Mouse (Mus musculus) left cerebral cortex, adult 18-20 months (tissue): Measurements from ENCODE around the gene Traf5. TPM values are rescaled to one million over a fixed set of nuclear protein-coding genes. Genes with fewer than 3 reads are reported as not detected.
A peak's percentile ranks its signal among the peaks of the same experiment; 100 is the strongest.

Experiments used
- DNase-seq, 2 experiments: peaks; one replicate each; pipeline ENCODE4 v3.0.0; 2021 to 2022; ENCODE audit warnings: low spot score in 2 of 2, mixed read lengths in 1 of 2
- microRNA-seq, 2 experiments: library from miRNA; unstranded; fragments of <30 nt; microRNA quantifications; one replicate each; pipeline ENCODE4 v1.2.0; 2021
- total RNA-seq, 2 experiments: library from RNA; stranded (reverse); gene quantifications; 2 replicates each; pipeline ENCODE4 v1.2.3; 2021

Traf5 gene
- total RNA-seq, 2 experiments from 2014 or later: 4.6 to 7.4 TPM

DNA sequence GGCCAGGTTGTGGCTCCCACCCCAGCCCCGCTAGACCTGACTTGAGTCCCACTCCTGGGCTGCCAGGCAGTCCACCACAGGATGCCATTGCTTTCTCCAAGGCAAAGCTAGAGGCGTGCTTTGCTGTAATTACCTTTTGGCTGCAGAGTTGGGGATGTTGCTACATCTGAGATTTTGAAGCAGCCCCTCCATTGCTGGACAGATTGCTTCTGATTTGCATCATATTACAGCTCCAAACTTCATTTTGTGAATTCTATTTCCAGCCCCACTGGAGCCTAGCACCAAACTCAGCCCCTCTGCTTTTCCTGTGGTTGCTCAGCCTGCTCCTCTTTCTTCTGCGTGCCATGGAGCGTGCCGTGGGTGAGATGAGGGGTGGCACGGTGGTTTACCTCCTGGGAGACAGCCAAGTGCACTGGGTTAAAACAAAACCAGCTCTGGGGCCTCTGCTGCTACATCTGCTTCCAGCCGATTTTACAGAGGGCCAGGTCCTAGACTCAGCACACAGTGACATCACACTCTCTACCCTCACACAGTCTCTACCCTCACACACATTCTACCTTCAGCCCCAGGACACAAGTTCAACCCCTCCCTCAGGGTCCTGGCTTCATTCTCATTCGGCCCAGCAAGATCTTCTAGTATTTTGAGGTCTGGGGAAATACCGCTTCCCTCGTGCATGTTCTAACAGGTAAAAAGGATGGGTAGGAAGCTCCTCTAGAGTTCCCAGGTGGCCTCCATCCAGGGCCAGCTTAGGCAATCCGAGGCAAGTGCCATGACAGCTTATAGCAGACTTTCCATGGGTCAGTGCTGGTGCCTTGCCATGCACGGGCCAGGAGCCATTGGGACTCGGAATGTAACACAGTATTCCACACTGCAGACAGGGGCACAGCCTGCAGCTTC is 117.6 kb downstream of the Traf5 start:
- no peak for DNase-seq

DNA sequence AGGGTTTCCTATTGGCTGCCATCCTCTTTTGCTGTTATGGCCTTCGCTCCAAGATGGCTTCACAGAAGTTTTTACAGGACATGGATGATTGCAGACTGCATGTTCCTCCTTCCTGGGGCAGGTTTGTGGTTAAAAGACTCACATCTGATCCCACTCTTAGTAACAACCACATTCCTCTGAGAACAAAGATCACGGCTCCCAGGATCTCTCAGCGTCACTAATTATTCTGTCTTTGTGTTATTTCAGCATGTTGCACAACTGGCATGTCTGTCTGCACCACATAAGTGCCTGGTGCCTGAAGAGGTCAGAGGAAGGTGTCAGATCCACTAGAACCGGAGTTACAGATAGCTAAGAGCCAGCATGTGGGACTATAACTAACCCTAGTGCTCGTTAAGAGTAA is 122.4 kb downstream of the Traf5 start:
- DNase-seq: no peak

DNA sequence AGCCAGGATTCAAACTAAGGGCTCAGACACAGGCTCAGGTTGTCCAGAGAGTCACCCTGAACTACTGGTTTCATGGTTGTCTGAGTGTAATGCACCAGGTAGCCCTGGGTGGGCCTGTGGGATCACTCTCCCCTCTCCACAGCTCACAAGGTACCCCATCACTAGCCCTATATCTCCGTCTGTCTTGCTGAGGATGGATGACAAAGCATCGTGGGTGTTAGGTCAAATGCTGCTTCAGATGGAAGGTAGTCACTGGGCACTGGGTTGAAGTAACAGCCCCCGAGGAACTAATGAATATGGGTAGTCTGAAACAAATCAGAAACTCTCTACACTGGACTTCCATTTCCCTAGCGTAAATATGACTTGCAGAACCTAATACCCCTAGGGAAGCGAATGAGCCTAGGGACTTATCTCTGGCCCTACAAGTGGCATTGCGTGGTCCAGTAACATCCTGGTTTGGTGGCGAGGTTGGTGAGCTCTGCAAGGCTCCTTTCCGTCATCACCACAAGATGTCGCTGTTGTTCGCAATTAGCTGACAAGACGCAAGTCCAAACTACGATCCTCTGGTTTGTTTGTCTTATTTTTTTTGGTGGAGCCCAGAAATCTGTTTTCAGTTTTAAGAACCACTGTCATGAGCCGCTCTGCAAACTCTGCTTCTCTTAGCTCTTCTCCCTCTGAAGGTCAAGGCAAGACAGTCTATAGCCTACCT is 127.4 kb downstream of the Traf5 start:
- peak; percentile 83 for DNase-seq

DNA sequence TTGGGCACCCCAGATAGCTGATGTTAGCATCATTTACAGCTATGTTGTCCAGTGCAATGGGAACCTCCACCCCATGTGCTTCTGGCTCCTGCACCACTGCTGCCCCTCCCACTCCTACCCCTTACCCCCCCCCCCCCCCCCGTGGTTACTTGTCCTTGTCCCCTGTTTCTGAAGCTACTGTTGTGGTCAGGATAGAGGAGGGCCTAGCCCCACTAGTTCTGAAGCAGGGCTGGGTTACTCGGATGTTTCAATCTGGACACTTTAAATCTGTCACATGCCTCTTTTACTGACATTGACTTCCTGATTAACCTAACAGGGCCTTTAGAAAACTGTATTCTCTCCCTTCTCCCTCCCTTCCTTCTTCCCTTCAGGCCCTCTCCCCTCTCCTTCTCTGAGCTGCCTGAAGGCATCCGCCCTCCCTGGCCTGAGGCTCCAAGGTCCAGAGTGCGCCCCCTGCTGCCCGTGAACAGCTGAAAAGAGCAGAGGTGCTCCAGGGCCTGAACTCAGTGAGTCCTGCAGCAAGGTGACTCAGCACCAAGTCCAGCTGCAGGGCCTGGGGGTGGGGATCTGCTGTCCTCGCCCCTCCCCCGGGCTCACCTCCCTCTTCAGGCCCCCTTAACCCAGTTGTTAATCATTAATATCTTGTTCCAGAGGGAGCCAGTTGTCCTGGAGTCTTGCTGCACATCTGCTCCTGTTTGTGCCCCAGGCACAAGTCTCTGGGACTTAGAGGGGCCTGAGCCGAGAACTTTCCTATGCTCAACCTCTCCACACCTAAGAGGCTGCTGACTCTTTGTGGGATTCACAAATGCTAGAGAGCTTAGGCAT is 128.2 kb downstream of the Traf5 start:
- DNase-seq: peak; percentile 78 to 86

DNA sequence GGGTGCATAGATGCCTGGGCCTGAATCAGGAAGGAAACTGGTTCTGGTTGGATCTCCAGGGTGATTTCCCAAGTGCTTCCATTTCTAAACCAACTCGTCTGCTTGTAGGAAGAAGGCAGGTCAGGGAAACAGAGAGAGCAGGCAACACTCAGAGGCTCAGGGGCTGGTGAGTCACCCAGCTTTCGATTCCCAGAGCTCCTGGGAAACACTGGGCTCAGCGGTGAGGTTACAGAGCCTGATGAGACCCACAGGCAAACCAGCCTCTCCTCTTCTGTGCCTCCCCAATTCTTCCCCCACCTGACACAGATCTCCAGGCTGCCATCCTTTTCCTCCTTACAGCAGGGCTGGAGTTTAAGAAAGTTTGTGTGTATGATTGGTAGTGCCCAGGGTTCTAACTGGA is 128.9 kb downstream of the Traf5 start:
- DNase-seq: no peak

DNA sequence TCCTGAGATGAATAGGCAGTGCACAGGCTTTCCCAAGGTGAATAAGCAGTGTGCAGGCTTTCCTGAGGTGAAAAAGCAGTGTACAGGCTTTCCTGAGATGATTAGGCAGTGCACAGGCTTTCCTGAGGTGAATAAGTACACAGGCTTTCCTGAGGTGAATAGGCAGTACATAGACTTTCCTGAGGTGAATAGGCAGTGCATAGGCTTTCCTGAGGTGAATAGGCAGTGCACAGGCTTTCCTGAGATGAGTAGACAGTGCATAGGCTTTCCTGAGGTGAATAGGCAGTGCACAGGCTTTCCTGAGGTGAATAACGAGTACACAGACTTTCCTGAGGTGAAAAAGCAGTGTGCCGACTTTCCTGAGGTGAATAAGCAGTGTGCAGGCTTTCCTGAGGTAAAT is 131.4 kb downstream of the Traf5 start:
- DNase-seq: no peak

DNA sequence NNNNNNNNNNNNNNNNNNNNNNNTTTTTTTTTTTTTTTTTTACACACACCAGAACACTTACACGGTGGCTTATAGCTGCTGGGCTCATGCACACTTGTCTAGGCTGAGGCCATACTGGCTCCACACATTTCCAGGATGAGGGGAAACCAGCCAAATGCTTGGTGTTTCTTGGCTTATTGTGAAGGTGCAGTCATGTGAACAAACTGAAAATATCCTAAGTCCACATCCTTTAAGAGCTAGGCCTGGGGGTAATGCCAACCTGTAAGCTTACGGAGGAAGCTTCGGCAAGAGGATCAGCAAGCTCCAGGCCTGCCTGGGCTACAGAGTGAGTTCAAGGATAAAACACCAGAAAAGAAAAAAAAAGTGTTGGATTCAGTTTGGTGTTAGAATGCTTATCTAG is 135.0 kb downstream of the Traf5 start:
- DNase-seq: no peak

DNA sequence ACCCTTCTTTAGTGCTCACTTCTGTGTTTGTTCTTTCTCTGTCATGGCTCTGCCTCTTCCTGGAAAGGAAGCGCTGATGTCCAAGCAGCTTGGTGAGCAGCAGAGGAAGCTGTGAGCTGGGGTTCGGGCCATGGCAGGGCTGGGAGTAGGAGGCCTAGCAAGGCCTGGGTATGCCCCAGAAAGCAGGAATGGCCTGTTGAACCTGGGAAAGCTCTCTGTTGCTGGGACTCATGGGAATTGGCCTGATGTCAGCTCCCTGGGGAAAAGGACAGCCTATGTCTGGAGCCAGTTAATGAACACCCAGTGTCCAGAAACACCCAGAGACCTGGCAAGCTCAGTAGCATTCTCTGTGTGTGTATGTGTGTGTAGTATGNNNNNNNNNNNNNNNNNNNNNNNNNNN is 135.5 kb downstream of the Traf5 start:
- no peak for DNase-seq

DNA sequence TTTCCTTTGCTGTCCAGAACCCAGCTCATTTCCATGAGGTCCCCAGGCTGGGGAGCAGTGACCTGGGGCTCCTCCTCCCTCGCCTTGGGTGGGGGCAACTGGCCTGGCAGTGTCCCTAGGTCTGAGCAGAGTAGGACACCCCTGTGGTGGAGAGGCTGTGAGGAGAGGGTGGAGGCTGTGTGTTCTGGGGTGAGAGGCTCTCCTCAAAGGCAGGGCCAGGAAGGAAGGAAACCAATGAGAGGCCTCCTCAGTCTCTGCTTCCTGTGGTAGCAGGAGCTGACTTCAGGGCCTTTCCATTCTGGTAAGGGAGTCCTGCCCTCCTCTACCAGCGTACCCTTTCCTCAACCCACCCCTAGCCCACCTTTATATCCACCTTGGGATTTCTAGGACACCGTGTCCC is 136.1 kb downstream of the Traf5 start:
- no peak for DNase-seq

DNA sequence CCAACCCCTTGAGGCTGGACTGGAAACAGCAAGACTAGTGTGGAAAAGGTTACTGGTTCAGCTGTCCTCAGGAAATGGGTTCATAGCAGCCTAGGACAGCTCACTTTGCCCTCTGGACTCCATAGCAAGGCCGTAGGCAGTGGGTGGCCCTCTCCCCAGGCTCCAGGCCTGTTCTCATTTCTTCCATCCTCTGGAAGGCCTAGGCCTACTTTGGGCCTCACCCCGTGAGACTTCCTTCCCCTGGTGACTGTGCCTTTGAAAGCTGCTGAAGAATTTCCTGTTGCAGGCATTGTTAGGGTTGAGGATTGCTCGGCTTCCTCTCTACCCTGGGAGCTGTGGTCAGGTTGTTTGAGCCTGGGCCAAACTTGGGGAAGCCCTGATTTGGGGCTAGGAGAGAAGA is 137.3 kb downstream of the Traf5 start:
- no peak for DNase-seq

DNA sequence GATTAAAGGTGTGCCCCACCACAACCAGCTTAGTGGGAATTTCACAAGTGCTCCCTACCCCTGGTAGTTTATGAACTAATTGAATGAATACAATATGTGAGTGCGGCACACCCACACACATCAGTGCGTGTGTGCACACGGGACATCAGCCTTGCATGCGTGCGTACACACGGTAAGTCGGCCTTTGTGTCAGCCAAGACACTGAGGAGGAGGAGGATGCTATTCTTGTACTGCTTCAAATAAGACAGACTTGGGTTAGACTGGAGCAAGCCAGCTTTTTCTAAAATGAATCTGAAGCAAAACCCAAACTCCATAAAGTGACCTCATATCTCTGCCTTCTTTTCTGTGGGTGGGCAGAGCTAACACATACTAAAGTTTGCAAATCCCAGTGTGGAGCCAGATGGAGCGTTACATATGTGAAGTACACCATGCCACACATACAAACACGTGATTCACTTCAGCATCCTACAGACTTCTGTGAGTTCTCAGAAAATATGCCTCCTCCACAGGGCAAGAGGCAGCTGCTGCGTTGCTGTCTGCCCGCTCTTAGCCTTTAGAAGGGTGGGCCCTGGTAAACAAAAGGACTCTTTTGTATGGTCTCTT is 139.5 kb downstream of the Traf5 start:
- peak; percentile 50 to 77 for DNase-seq

DNA sequence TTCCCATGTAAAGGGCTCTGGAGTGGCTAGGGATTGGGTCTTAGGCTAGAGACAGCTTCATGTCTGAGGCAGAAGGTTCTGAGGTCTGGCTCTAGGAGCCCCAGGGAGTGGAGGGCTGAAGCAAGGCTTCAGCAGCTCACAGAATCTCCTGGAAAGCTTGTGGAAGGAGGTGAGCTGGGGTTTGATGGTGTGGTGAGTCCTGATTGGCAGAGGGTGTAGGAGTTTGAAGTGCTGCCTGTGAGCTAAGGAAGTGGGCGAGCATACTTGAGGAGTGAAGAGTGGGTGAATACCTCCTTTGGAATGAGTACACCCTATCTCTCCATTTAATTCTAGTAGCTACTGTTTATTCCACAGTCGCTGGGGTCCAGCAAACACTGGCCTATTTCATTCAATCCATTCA is 141.7 kb downstream of the Traf5 start:
- peak in 1 of 2 experiments; percentile 46 for DNase-seq

DNA sequence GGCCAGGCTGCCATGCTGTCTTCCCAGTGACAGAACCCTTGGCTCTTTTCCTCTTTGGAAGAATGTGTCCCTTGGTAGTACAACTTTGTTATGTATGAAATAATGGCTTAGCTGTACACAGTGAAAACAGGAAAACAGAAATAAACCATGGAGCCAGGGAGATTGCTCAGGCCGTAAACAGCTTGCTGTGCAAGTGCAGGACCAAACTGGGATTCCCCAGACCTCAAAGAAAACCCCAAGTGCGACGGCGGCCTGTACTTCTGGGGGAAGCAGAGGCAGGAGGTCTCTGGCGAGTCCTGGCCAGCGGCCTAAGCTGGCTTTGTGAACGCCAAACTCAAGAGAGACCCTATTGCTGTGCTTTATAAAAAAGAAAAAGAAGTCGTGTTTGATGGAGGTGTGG is 143.8 kb downstream of the Traf5 start:
- DNase-seq: no peak

DNA sequence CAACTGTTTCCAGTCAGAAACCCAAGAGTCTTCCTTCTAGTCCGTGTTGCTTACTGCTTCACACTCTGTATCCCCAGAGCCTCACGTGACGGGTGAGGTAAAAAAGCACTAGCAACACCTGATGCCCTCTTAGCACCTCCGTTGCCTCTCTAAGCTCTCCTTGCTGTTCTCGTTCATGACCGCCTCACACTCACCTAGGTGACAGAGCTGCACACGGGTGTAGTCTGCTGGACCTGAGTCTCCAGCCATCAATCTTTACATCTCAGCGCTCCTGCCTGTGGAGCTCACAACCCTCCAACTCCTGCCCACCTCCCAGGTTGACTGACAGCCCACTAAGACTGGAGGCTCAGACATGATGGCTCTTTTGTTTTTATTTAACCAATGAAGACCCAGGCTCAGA is 144.6 kb downstream of the Traf5 start:
- no peak for DNase-seq

Small RNA genes lying within 50 kb of the gene (microRNA-seq; reads per million reads assigned to microRNA genes)
- gene Mir3473c: 0 reads per million in 2 experiments

Other genes with a start within 250 kb of the Traf5 start
- gene Slc30a1, start 185.8 kb downstream of the Traf5 start, total RNA-seq: 10 to 100 TPM; 28.7 to 35.9 TPM
- under 1 TPM; 0.14 to 0.37 TPM for gene Rd3, start 115.2 kb downstream of the Traf5 start, total RNA-seq
- gene Rcor3, start 45.5 kb upstream of the Traf5 start, total RNA-seq: 10 to 100 TPM; 27.3 to 28.7 TPM
- 10 to 100 TPM; 63.8 to 73.9 TPM for gene Kcnh1, start 98.2 kb upstream of the Traf5 start, total RNA-seq